Mouse (Mus musculus) myocyte (in vitro differentiated cells): ENCODE results near the gene Ank.

ENCODE experiments used
- E2F4 ChIP-seq: IDR thresholded peaks from one replicate; pipeline ENCODE4 v1.6.1; 2011; ENCODE audit warnings: mild to moderate bottlenecking, control low read depth, moderate library complexity; ENCODE audit not compliant: insufficient read depth
- MAX ChIP-seq: IDR thresholded peaks from one replicate; pipeline ENCODE4 v1.6.1; 2011; ENCODE audit warnings: low read depth, mild to moderate bottlenecking, control low read depth
- POLR2A ChIP-seq: IDR thresholded peaks from one replicate; pipeline ENCODE4 v1.6.1; 2011; ENCODE audit warnings: low read depth, mild to moderate bottlenecking, control low read depth, moderate library complexity; ENCODE audit not compliant: insufficient read length
- TCF12 ChIP-seq: IDR thresholded peaks from one replicate; pipeline ENCODE4 v1.6.1; 2011; ENCODE audit warnings: mild to moderate bottlenecking, control low read depth; ENCODE audit not compliant: poor library complexity, insufficient read depth, severe bottlenecking
- USF1 ChIP-seq: IDR thresholded peaks from one replicate; pipeline ENCODE4 v1.6.1; 2011; ENCODE audit warnings: low read depth, mild to moderate bottlenecking, control low read depth, moderate library complexity

DNA sequence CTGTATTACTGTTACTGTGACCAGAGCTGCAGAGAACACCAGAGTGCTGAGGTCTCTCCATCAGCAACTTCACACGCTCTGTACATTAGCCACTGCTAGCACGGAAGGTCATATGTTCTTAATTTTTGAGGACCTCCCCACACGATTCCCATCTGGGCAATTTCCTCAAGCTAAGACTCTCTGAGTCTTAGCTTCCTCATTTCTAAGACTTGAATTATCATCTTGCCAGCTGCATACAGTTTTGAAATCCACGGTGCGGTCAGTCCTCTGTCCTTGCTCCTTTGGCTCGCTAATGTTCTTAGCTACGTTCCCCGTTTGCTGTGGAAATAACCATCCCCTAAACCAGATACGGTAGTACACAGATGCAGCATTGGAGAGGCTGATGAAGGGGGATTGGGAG is 14.0 kb upstream of the Ank start:
- TF ChIP-seq TCF12 (no peak), MAX (no peak), POLR2A (no peak), USF1 (no peak), E2F4 (no peak)
